Comparison of ENCODE assay signal across 14 mouse cellular contexts in genomic region chr5:65025916-65026315, GRCm38 (mm10). TPM values are rescaled to one million over a fixed set of nuclear protein-coding genes. Genes with fewer than 3 reads are reported as not detected.
DNase-seq lines count a peak whose midpoint lies in the region; ATAC-seq and TF ChIP-seq lines count a peak whose summit lies in the region.
"Had no signal": no experiment of that assay in that cellular context is flagged by ENCODE, and none has a peak within 500 bp of the region (broad histone marks: within the 10 kb centered on the region; RNA-seq: fewer than 3 reads in every experiment).

No protein-coding gene starts in this region.

- no peak overlapping the region for H3K9ac ChIP-seq in neural tube, embryonic 11.5 days (ENCODE audit: low read length)
- no peak overlapping the region for H3K9ac ChIP-seq in intestine, postnatal 0 days (ENCODE audit: low read depth, low read length)
- no peak overlapping the region for H3K9ac ChIP-seq in hindbrain, embryonic 11.5 days (ENCODE audit: low read depth, low read length)
- H3K9ac ChIP-seq: heart, embryonic 15.5 days; liver, embryonic 13.5 days had no signal

- WGBS in neural tube, embryonic 11.5 days = 38% methylated on average over 6 of the region's 6 CpGs
- WGBS in intestine, postnatal 0 days = 46% methylated on average over 6 of the region's 6 CpGs
- 69% methylated on average over 6 of the region's 6 CpGs for WGBS in hindbrain, embryonic 11.5 days

- H3K36me3 ChIP-seq in neural tube, embryonic 11.5 days (ENCODE audit: control insufficient read depth, insufficient read depth, low read length) = no peaks in the 10 kb centered on the region
- H3K36me3 ChIP-seq in intestine, postnatal 0 days (ENCODE audit: control insufficient read depth, insufficient read depth) = peaks cover 54% of the 10 kb centered on the region
- no peaks in the 10 kb centered on the region for H3K36me3 ChIP-seq in hindbrain, embryonic 11.5 days (ENCODE audit: control insufficient read depth, insufficient read depth, low read length)
- H3K36me3 ChIP-seq: midbrain, embryonic 10.5 days had no signal

- no peak for TF ChIP-seq CTCF in intestine, postnatal 0 days (IDR thresholded peaks at IDR 0.05; ENCODE audit: low read depth)

- H3K27me3 ChIP-seq in neural tube, embryonic 11.5 days (ENCODE audit: control insufficient read depth, insufficient read depth, low read length) = no peaks in the 10 kb centered on the region
- H3K27me3 ChIP-seq in intestine, postnatal 0 days (replicated peaks; ENCODE audit: control insufficient read depth, insufficient read depth, low read length) = no peaks in the 10 kb centered on the region
- no peaks in the 10 kb centered on the region for H3K27me3 ChIP-seq in hindbrain, embryonic 11.5 days (ENCODE audit: control insufficient read depth, insufficient read depth, low read length)
- H3K27me3 ChIP-seq: heart, embryonic 15.5 days; liver, embryonic 13.5 days had no signal

- peak; percentile 3 for DNase-seq in neural tube, embryonic 11.5 days (ENCODE audit: low spot score)
- no peak for DNase-seq in neural tube, embryonic 10.5 days (ENCODE audit: extremely low spot score, low spot score)
- peak; percentile 37 for DNase-seq in lung, postnatal 25 days (ENCODE audit: low spot score)
- peak; percentile 72 to 74 for DNase-seq in spleen, postnatal 36 days (ENCODE audit: low spot score in 2 of 2)
- no peak for DNase-seq in right cerebral cortex, postnatal 36 days (ENCODE audit: low spot score in 2 of 2)
- no peak for DNase-seq in layer of hippocampus, postnatal 36 days
- no peak for DNase-seq in hindbrain, embryonic 11.5 days (ENCODE audit: low spot score)
- DNase-seq: cerebellum, postnatal 10 days; liver, embryonic 13.5 days; right cerebral cortex, postnatal 14 days had no signal

- no peaks in the 10 kb centered on the region for H3K4me1 ChIP-seq in neural tube, embryonic 11.5 days (ENCODE audit: control insufficient read depth, insufficient read depth, low read length)
- no peaks in the 10 kb centered on the region for H3K4me1 ChIP-seq in intestine, postnatal 0 days (replicated peaks; ENCODE audit: control insufficient read depth, insufficient read depth, low read length)
- no peaks in the 10 kb centered on the region for H3K4me1 ChIP-seq in hindbrain, embryonic 11.5 days (replicated peaks; ENCODE audit: control insufficient read depth, insufficient read depth, low read length)
- H3K4me1 ChIP-seq: heart, embryonic 15.5 days; liver, embryonic 13.5 days had no signal

- H3K27ac ChIP-seq in neural tube, embryonic 11.5 days (ENCODE audit: low read depth, low read length) = no peak overlapping the region
- no peak overlapping the region for H3K27ac ChIP-seq in intestine, postnatal 0 days (ENCODE audit: low read depth, low read length)
- no peak overlapping the region for H3K27ac ChIP-seq in hindbrain, embryonic 11.5 days (ENCODE audit: low read depth, low read length)
- H3K27ac ChIP-seq: heart, embryonic 15.5 days; liver, embryonic 13.5 days; midbrain, embryonic 10.5 days had no signal

- no peak for ATAC-seq in neural tube, embryonic 11.5 days (ENCODE audit: insufficient read depth, low FRiP score, low TSS enrichment)
- no peak for ATAC-seq in intestine, postnatal 0 days
- ATAC-seq in hindbrain, embryonic 11.5 days (ENCODE audit: low FRiP score) = no peak
- ATAC-seq: forebrain, embryonic 14.5 days had no signal

- no peak overlapping the region for H3K4me2 ChIP-seq in neural tube, embryonic 11.5 days (ENCODE audit: low read depth)
- no peak overlapping the region for H3K4me2 ChIP-seq in intestine, postnatal 0 days (replicated peaks; ENCODE audit: low read depth)
- H3K4me2 ChIP-seq in hindbrain, embryonic 11.5 days (replicated peaks; ENCODE audit: low read depth, low read length) = no peak overlapping the region
- H3K4me2 ChIP-seq: heart, embryonic 15.5 days; liver, embryonic 13.5 days had no signal

- no peak overlapping the region for H3K4me3 ChIP-seq in neural tube, embryonic 11.5 days (ENCODE audit: low read depth, low read length)
- H3K4me3 ChIP-seq in intestine, postnatal 0 days (ENCODE audit: low read depth, low read length) = no peak overlapping the region
- no peak overlapping the region for H3K4me3 ChIP-seq in hindbrain, embryonic 11.5 days (ENCODE audit: low read depth, low read length)
- H3K4me3 ChIP-seq: heart, embryonic 15.5 days; liver, embryonic 13.5 days; midbrain, embryonic 10.5 days had no signal

- H3K9me3 ChIP-seq in neural tube, embryonic 11.5 days (ENCODE audit: control insufficient read depth, low read length) = no peaks in the 10 kb centered on the region
- H3K9me3 ChIP-seq in intestine, postnatal 0 days (ENCODE audit: control insufficient read depth) = no peaks in the 10 kb centered on the region
- no peaks in the 10 kb centered on the region for H3K9me3 ChIP-seq in hindbrain, embryonic 11.5 days (ENCODE audit: control insufficient read depth, low read length)
- H3K9me3 ChIP-seq: heart, embryonic 15.5 days; liver, embryonic 13.5 days; midbrain, embryonic 10.5 days had no signal

RNA-seq across cellular contexts. Expression of gene Fam114a1, which starts 56.0 kb away (rescaled TPM):
- polyA plus RNA-seq in neural tube, embryonic 11.5 days (2014; fragmentation: Nextera tagmentation; extraction: Ambion mirVana) = 13.6 and 16.7 TPM in 2 replicates
- polyA plus RNA-seq in intestine, postnatal 0 days (2015; fragmentation: Nextera tagmentation; extraction: Ambion mirVana) = 30.5 and 31.8 TPM in 2 replicates
- total RNA-seq in layer of hippocampus, postnatal 36 days (2021) = 1 to 10 TPM; 3.7 to 6.1 TPM
- polyA plus RNA-seq in hindbrain, embryonic 11.5 days (2014; fragmentation: Nextera tagmentation; extraction: Ambion mirVana) = 18.0 and 21.8 TPM in 2 replicates

Comparison
In these comparisons a context has a peak if more than half of its experiments do, and no peak if none do; other contexts are left out.
1. DNase-seq: peak in neural tube, embryonic 11.5 days (single experiment), lung, postnatal 25 days (single experiment) and spleen, postnatal 36 days (2 of 2); none in neural tube, embryonic 10.5 days (single experiment), right cerebral cortex, postnatal 36 days (0 of 2), layer of hippocampus, postnatal 36 days (0 of 2) and hindbrain, embryonic 11.5 days (single experiment).